Mouse (Mus musculus) brown adipose tissue, adult 24 weeks (tissue): ENCODE results near the gene Cpox. TPM values are rescaled to one million over a fixed set of nuclear protein-coding genes. Genes with fewer than 3 reads are reported as not detected.

Source experiments
- H3K27ac ChIP-seq: fragments of 200-500 bp; replicated peaks from 2 replicates; pipeline ENCODE4 v1.5.1; 2012; ENCODE audit warnings: low read depth, mild to moderate bottlenecking, low read length
- H3K4me1 ChIP-seq: fragments of 200-500 bp; 2 replicates; pipeline ENCODE4 v1.6.1; 2012; ENCODE audit warnings: low read length, mixed read lengths; ENCODE audit not compliant: control insufficient read depth, insufficient read depth, insufficient read length
- H3K4me3 ChIP-seq: fragments of 200-500 bp; 2 replicates; pipeline ENCODE4 v1.5.1; 2012; ENCODE audit warnings: low read depth, mild to moderate bottlenecking, low read length, moderate library complexity; ENCODE audit not compliant: insufficient read depth
- polyA plus RNA-seq: library from polyadenylated mRNA; stranded (reverse); fragments of >200 nt; gene quantifications from 2 replicates; pipeline ENCODE4 v1.2.4, GENCODE M21; 2012; ENCODE audit not compliant: missing spikeins, insufficient read depth, insufficient read length

Cpox gene
- polyA plus RNA-seq, 1 experiment, result 4.6 TPM

GRCm38 (mm10) chr16:58677491-58677890 lies 7.4 kb downstream of the Cpox start:
- Histone ChIP-seq H3K4me3 (no peak overlapping the region), H3K27ac (no peak overlapping the region), H3K4me1 (no peaks in the 10 kb centered on the region)

GRCm38 (mm10) chr16:58678660-58679059 lies 8.6 kb downstream of the Cpox start:
- H3K4me3 ChIP-seq, result no peak overlapping the region
- no peaks in the 10 kb centered on the region for H3K4me1 ChIP-seq
- no peak overlapping the region for H3K27ac ChIP-seq

GRCm38 (mm10) chr16:58682046-58682445 lies 12.0 kb downstream of the Cpox start:
- no peak overlapping the region for H3K4me3 ChIP-seq
- no peak overlapping the region for H3K27ac ChIP-seq
- H3K4me1 ChIP-seq, result no peaks in the 10 kb centered on the region

GRCm38 (mm10) chr16:58682870-58683269 lies 12.8 kb downstream of the Cpox start:
- Histone ChIP-seq H3K4me3 (no peak overlapping the region), H3K4me1 (no peaks in the 10 kb centered on the region), H3K27ac (no peak overlapping the region)

GRCm38 (mm10) chr16:58683911-58684310 lies 13.8 kb downstream of the Cpox start:
- Histone ChIP-seq H3K4me3 (no peak overlapping the region), H3K4me1 (no peaks in the 10 kb centered on the region), H3K27ac (no peak overlapping the region)

- Histone ChIP-seq H3K4me3 (no peak overlapping the region), H3K4me1 (no peaks in the 10 kb centered on the region), H3K27ac (no peak overlapping the region)
These were observed 14.4 kb downstream of the Cpox start for GRCm38 (mm10) chr16:58684537-58684936.

- Histone ChIP-seq H3K4me1 (no peaks in the 10 kb centered on the region), H3K4me3 (peak overlapping the region; percentile 20; the same call in 1 of the 2 replicates), H3K27ac (no peak overlapping the region)
These were observed 15.8 kb downstream of the Cpox start for GRCm38 (mm10) chr16:58685548-58686537.

- Histone ChIP-seq H3K4me3 (no peak overlapping the region), H3K4me1 (no peaks in the 10 kb centered on the region), H3K27ac (no peak overlapping the region)
These were observed 18.4 kb downstream of the Cpox start for GRCm38 (mm10) chr16:58688534-58688933.

- Histone ChIP-seq H3K4me1 (no peaks in the 10 kb centered on the region), H3K4me3 (no peak overlapping the region), H3K27ac (no peak overlapping the region)
These were observed 19.6 kb downstream of the Cpox start for GRCm38 (mm10) chr16:58689555-58690169.

- no peak overlapping the region for H3K27ac ChIP-seq
- H3K4me1 ChIP-seq, result no peaks in the 10 kb centered on the region
- peak overlapping the region; percentile 5; the same call in 1 of the 2 replicates for H3K4me3 ChIP-seq
These were observed 20.2 kb downstream of the Cpox start for GRCm38 (mm10) chr16:58690322-58690732.

GRCm38 (mm10) chr16:58694091-58694490 lies 24.0 kb downstream of the Cpox start:
- Histone ChIP-seq H3K4me3 (no peak overlapping the region), H3K27ac (no peak overlapping the region), H3K4me1 (no peaks in the 10 kb centered on the region)

GRCm38 (mm10) chr16:58696796-58697195 lies 26.7 kb downstream of the Cpox start:
- Histone ChIP-seq H3K4me1 (no peaks in the 10 kb centered on the region), H3K27ac (no peak overlapping the region), H3K4me3 (no peak overlapping the region)

GRCm38 (mm10) chr16:58697261-58697660 lies 27.2 kb downstream of the Cpox start:
- Histone ChIP-seq H3K4me1 (no peaks in the 10 kb centered on the region), H3K27ac (no peak overlapping the region), H3K4me3 (no peak overlapping the region)

GRCm38 (mm10) chr16:58700174-58700573 lies 30.1 kb downstream of the Cpox start:
- H3K4me3 ChIP-seq, result no peak overlapping the region
- no peaks in the 10 kb centered on the region for H3K4me1 ChIP-seq
- H3K27ac ChIP-seq, result no peak overlapping the region

- H3K4me3 ChIP-seq, result no peak overlapping the region
- peaks cover 4% of the 10 kb centered on the region; the same call in 1 of the 2 replicates for H3K4me1 ChIP-seq
- H3K27ac ChIP-seq, result no peak overlapping the region
These were observed 30.8 kb downstream of the Cpox start for GRCm38 (mm10) chr16:58700816-58701424.
